Mouse (Mus musculus): ENCODE results near the gene Kpna4. TPM values are rescaled to one million over a fixed set of nuclear protein-coding genes. Genes with fewer than 3 reads are reported as not detected.

Kpna4 gene
- polyA plus RNA-seq, 1 experiment from 2014 or later, result 27.3 TPM

DNA sequence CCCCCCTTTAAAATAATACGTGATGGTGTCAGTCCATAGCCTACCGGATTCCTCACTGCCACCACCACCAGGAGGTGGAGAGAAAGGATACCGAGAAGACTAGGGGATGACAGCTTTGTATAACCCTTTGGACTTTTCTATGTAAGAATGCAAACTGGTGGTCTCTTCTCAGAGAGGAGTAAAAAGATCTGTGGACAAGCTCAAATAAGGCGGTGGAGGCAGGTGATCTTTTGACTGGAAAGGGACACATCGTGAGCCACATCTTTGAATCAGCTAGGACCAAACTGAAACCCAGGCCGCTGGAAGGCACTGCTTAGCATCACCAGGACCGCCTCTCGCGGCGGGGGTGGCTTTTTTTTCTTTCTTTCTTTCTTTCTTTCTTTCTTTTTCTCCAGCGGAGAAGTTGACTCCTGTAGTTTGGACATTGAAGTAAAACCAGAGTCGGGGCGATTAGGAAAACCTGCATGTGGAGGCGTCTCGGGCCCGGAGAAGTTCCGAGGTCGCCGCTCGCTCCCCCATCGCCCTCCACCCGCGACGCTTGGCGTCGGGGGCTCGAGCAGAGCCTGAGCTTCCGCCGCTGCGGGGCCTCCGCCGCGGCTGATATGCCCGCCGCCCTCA lies 913 bp downstream of the Kpna4 start:
- Histone ChIP-seq H3K36me3 (ENCODE audit: control insufficient read depth, insufficient read depth, low read length) (no peaks in the 10 kb centered on the region), H3K27me3 (ENCODE audit: control insufficient read depth, insufficient read depth, low read length) (no peaks in the 10 kb centered on the region), H3K4me2 (peak overlapping the region; percentile 72), H3K4me1 (ENCODE audit: control insufficient read depth, insufficient read depth, low read length) (peaks cover 8% of the 10 kb centered on the region), H3K9ac (ENCODE audit: low read depth, low read length) (peak overlapping the region; percentile 96), H3K9me3 (replicated peaks; ENCODE audit: control insufficient read depth, low read length) (no peaks in the 10 kb centered on the region), H3K27ac (ENCODE audit: low read depth, low read length) (peak overlapping the region; percentile 96), H3K4me3 (ENCODE audit: low read depth, low read length) (peak overlapping the region; percentile 88)
- no peak for ATAC-seq (replicated peaks; ENCODE audit: insufficient number of reproducible peaks, low FRiP score, low TSS enrichment)
- under 1% methylated on average over 35 of the region's 35 CpGs for WGBS (ENCODE audit: insufficient replicate concordance)

- no peak overlapping the region for H3K27ac ChIP-seq (ENCODE audit: low read depth, low read length)
- H3K36me3 ChIP-seq (ENCODE audit: control insufficient read depth, insufficient read depth, low read length), result no peaks in the 10 kb centered on the region
- peak overlapping the region; percentile 96 for H3K9ac ChIP-seq (ENCODE audit: low read depth, low read length)
- ATAC-seq (replicated peaks; ENCODE audit: insufficient number of reproducible peaks, low FRiP score, low TSS enrichment), result no peak
- H3K27me3 ChIP-seq (ENCODE audit: control insufficient read depth, insufficient read depth, low read length), result no peaks in the 10 kb centered on the region
- no peaks in the 10 kb centered on the region for H3K9me3 ChIP-seq (replicated peaks; ENCODE audit: control insufficient read depth, low read length)
- H3K4me2 ChIP-seq, result peak overlapping the region; percentile 72
- H3K4me3 ChIP-seq (ENCODE audit: low read depth, low read length), result peak overlapping the region; percentile 88
- H3K4me1 ChIP-seq (ENCODE audit: control insufficient read depth, insufficient read depth, low read length), result peaks cover 8% of the 10 kb centered on the region
- WGBS (ENCODE audit: insufficient replicate concordance), result 24% methylated on average over 4 of the region's 4 CpGs
Measured at GRCm38 (mm10) chr3:69125461-69125860, 1.5 kb downstream of the Kpna4 start.

DNA sequence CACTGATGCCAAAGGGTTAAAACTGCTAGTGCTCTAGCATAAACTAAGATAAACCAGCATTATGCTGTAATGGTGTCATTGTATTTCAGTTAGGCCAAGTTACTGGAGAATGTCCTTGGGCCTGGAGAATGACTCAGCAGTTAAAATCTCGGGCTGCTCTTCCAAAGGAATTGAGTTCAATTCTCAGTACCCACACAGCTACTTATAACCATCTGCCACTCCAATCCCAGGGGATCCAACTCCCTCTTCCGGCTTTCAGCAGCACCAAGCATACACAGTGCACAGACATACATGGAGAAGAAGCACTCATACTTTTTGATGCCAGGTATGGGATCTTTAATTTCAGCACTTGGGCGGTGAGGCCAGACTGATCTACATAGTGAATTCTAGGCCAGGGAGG lies 8.1 kb downstream of the Kpna4 start:
- Histone ChIP-seq H3K4me2 (no peak overlapping the region), H3K27me3 (ENCODE audit: control insufficient read depth, insufficient read depth, low read length) (no peaks in the 10 kb centered on the region), H3K4me3 (ENCODE audit: low read depth, low read length) (no peak overlapping the region), H3K36me3 (ENCODE audit: control insufficient read depth, insufficient read depth, low read length) (no peaks in the 10 kb centered on the region), H3K27ac (ENCODE audit: low read depth, low read length) (no peak overlapping the region), H3K9ac (ENCODE audit: low read depth, low read length) (no peak overlapping the region), H3K4me1 (ENCODE audit: control insufficient read depth, insufficient read depth, low read length) (peaks cover 3% of the 10 kb centered on the region; the same call in 1 of the 2 replicates), H3K9me3 (replicated peaks; ENCODE audit: control insufficient read depth, low read length) (no peaks in the 10 kb centered on the region)
- no peak for ATAC-seq (replicated peaks; ENCODE audit: insufficient number of reproducible peaks, low FRiP score, low TSS enrichment)
- 52% methylated on average over 3 of the region's 3 CpGs for WGBS (ENCODE audit: insufficient replicate concordance)

- Histone ChIP-seq H3K36me3 (ENCODE audit: control insufficient read depth, insufficient read depth, low read length) (no peaks in the 10 kb centered on the region), H3K4me3 (ENCODE audit: low read depth, low read length) (no peak overlapping the region), H3K9me3 (replicated peaks; ENCODE audit: control insufficient read depth, low read length) (no peaks in the 10 kb centered on the region), H3K4me1 (ENCODE audit: control insufficient read depth, insufficient read depth, low read length) (peaks cover 3% of the 10 kb centered on the region; the same call in 1 of the 2 replicates), H3K27ac (ENCODE audit: low read depth, low read length) (no peak overlapping the region), H3K4me2 (no peak overlapping the region), H3K9ac (ENCODE audit: low read depth, low read length) (no peak overlapping the region), H3K27me3 (ENCODE audit: control insufficient read depth, insufficient read depth, low read length) (no peaks in the 10 kb centered on the region)
- 92% methylated on average over 1 of the region's 1 CpGs for WGBS (ENCODE audit: insufficient replicate concordance)
- no peak for ATAC-seq (replicated peaks; ENCODE audit: insufficient number of reproducible peaks, low FRiP score, low TSS enrichment)
Measured at GRCm38 (mm10) chr3:69114760-69115159, 12.2 kb downstream of the Kpna4 start.

GRCm38 (mm10) chr3:69113956-69114355 lies 13.0 kb downstream of the Kpna4 start:
- WGBS (ENCODE audit: insufficient replicate concordance), result 79% methylated on average over 1 of the region's 1 CpGs
- Histone ChIP-seq H3K27me3 (ENCODE audit: control insufficient read depth, insufficient read depth, low read length) (no peaks in the 10 kb centered on the region), H3K4me3 (ENCODE audit: low read depth, low read length) (no peak overlapping the region), H3K9me3 (replicated peaks; ENCODE audit: control insufficient read depth, low read length) (no peaks in the 10 kb centered on the region), H3K9ac (ENCODE audit: low read depth, low read length) (no peak overlapping the region), H3K27ac (ENCODE audit: low read depth, low read length) (no peak overlapping the region), H3K4me2 (no peak overlapping the region), H3K4me1 (ENCODE audit: control insufficient read depth, insufficient read depth, low read length) (peaks cover 3% of the 10 kb centered on the region; the same call in 1 of the 2 replicates), H3K36me3 (ENCODE audit: control insufficient read depth, insufficient read depth, low read length) (no peaks in the 10 kb centered on the region)
- no peak for ATAC-seq (replicated peaks; ENCODE audit: insufficient number of reproducible peaks, low FRiP score, low TSS enrichment)

DNA sequence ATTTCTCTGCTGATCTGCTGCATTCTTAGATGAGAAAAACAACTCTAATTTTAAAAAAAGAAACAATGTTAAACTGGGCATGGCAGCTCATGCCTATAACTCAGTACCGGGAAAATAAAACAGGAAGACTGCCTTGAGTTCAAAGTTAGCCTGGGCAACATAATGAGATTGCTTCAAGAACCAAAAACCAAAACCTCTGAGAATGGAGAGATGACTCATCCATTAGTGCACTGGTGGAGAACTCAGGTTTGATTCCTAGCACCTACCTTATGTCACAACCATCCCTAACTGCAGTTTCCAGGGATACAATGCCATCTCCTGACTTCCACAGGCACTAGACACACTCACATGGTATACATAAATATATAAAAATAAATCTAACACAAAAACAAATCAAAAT lies 17.8 kb downstream of the Kpna4 start:
- Histone ChIP-seq H3K4me1 (ENCODE audit: control insufficient read depth, insufficient read depth, low read length) (no peaks in the 10 kb centered on the region), H3K36me3 (ENCODE audit: control insufficient read depth, insufficient read depth, low read length) (no peaks in the 10 kb centered on the region), H3K4me2 (no peak overlapping the region), H3K27ac (ENCODE audit: low read depth, low read length) (no peak overlapping the region), H3K27me3 (ENCODE audit: control insufficient read depth, insufficient read depth, low read length) (no peaks in the 10 kb centered on the region), H3K9me3 (replicated peaks; ENCODE audit: control insufficient read depth, low read length) (no peaks in the 10 kb centered on the region), H3K9ac (ENCODE audit: low read depth, low read length) (no peak overlapping the region), H3K4me3 (ENCODE audit: low read depth, low read length) (no peak overlapping the region)
- no peak for ATAC-seq (replicated peaks; ENCODE audit: insufficient number of reproducible peaks, low FRiP score, low TSS enrichment)
- 98% methylated on average over 1 of the region's 1 CpGs for WGBS (ENCODE audit: insufficient replicate concordance)

DNA sequence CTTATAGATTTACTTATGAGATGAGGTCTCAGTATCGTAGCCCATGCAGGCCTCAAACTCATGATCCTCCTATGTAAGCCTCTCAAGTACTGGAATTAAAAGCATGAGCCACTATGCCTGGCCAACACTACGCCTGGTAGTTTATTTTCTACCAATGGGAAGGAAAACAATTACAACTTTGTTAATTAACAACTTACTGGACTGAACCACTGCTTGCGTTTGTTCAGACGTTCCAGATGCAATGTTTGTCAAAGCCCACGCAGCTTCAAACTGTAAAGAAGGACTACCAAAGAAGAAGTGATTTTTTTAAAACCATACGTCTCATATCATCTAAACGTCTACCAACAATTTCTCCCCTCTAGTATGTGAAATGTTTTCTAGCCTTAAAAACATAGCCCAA lies 32.5 kb downstream of the Kpna4 start:
- Histone ChIP-seq H3K4me1 (ENCODE audit: control insufficient read depth, insufficient read depth, low read length) (no peaks in the 10 kb centered on the region), H3K36me3 (ENCODE audit: control insufficient read depth, insufficient read depth, low read length) (peaks cover 21% of the 10 kb centered on the region), H3K27me3 (ENCODE audit: control insufficient read depth, insufficient read depth, low read length) (no peaks in the 10 kb centered on the region), H3K9me3 (replicated peaks; ENCODE audit: control insufficient read depth, low read length) (no peaks in the 10 kb centered on the region), H3K4me2 (no peak overlapping the region), H3K27ac (ENCODE audit: low read depth, low read length) (no peak overlapping the region), H3K9ac (ENCODE audit: low read depth, low read length) (no peak overlapping the region), H3K4me3 (ENCODE audit: low read depth, low read length) (no peak overlapping the region)
- ATAC-seq (replicated peaks; ENCODE audit: insufficient number of reproducible peaks, low FRiP score, low TSS enrichment), result no peak
- WGBS (ENCODE audit: insufficient replicate concordance), result 94% methylated on average over 7 of the region's 7 CpGs

DNA sequence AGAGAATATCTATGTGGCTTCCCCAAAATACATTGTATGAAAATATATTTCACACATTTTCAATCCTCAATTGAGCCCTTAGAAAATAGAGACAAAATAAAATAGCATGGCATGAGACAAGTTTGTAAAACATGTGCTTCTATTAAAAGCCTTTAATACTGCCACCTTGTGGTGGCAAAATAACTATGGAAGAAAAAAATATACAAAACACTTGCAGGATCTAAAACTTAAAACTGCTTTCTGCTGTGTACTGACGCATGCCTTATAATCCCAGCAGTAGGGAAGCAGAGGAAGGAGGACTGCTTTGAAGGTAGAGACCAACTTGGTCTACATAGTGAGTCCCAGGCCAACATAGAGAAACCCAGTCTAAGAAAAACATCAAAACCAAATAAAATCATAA lies 62.9 kb downstream of the Kpna4 start:
- H3K36me3 ChIP-seq (ENCODE audit: control insufficient read depth, insufficient read depth, low read length), result no peaks in the 10 kb centered on the region
- no peak overlapping the region for H3K4me3 ChIP-seq (ENCODE audit: low read depth, low read length)
- no peaks in the 10 kb centered on the region for H3K27me3 ChIP-seq (ENCODE audit: control insufficient read depth, insufficient read depth, low read length)
- WGBS (ENCODE audit: insufficient replicate concordance), result 53% methylated on average over 1 of the region's 1 CpGs
- ATAC-seq (replicated peaks; ENCODE audit: insufficient number of reproducible peaks, low FRiP score, low TSS enrichment), result no peak
- no peak overlapping the region for H3K27ac ChIP-seq (ENCODE audit: low read depth, low read length)
- no peaks in the 10 kb centered on the region for H3K9me3 ChIP-seq (replicated peaks; ENCODE audit: control insufficient read depth, low read length)
- H3K9ac ChIP-seq (ENCODE audit: low read depth, low read length), result no peak overlapping the region
- H3K4me2 ChIP-seq, result no peak overlapping the region
- 0 out of 2 replicates have a peak, but pooled peaks cover 2% of the 10 kb centered on the region for H3K4me1 ChIP-seq (ENCODE audit: control insufficient read depth, insufficient read depth, low read length)

- no peak overlapping the region for H3K27ac ChIP-seq (ENCODE audit: low read depth, low read length)
- H3K9me3 ChIP-seq (replicated peaks; ENCODE audit: control insufficient read depth, low read length), result no peaks in the 10 kb centered on the region
- 91% methylated on average over 1 of the region's 1 CpGs for WGBS (ENCODE audit: insufficient replicate concordance)
- H3K4me1 ChIP-seq (ENCODE audit: control insufficient read depth, insufficient read depth, low read length), result 0 out of 2 replicates have a peak, but pooled peaks cover 2% of the 10 kb centered on the region
- no peak overlapping the region for H3K9ac ChIP-seq (ENCODE audit: low read depth, low read length)
- ATAC-seq (replicated peaks; ENCODE audit: insufficient number of reproducible peaks, low FRiP score, low TSS enrichment), result no peak
- no peaks in the 10 kb centered on the region for H3K36me3 ChIP-seq (ENCODE audit: control insufficient read depth, insufficient read depth, low read length)
- no peak overlapping the region for H3K4me3 ChIP-seq (ENCODE audit: low read depth, low read length)
- H3K27me3 ChIP-seq (ENCODE audit: control insufficient read depth, insufficient read depth, low read length), result no peaks in the 10 kb centered on the region
- H3K4me2 ChIP-seq, result no peak overlapping the region
Measured at GRCm38 (mm10) chr3:69062764-69063163, 64.1 kb downstream of the Kpna4 start.

Measured in heart, embryonic 11.5 days (tissue).